Mouse (Mus musculus) right cerebral cortex, postnatal 10 days (tissue): ENCODE measurements around the gene Gm26920.

Source experiments
- DNase-seq, 2 experiments: peaks; one replicate each; pipeline ENCODE4 v3.0.0; 2021; ENCODE audit warnings: low spot score in 2 of 2

Gene Gm26920

DNA sequence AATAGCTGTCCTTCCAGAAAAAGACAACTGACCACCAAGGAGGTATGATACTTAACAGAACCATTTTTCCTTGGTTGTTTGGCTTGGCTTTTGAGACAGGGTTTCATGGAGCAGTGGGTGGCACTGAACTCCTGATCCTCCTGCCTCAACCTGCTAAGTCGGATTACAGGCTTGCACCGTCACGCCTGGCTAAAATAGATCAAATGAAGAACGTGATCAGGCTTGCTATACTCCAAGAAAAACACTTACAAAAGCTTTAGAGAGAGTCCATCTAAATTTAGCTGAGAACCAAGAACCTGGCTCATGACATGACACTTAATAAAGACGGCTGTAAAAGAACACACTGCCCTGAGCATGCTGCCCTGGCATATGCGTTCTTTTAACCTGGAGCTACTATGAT is 29.9 kb downstream of the Gm26920 start:
- no peak for DNase-seq

DNA sequence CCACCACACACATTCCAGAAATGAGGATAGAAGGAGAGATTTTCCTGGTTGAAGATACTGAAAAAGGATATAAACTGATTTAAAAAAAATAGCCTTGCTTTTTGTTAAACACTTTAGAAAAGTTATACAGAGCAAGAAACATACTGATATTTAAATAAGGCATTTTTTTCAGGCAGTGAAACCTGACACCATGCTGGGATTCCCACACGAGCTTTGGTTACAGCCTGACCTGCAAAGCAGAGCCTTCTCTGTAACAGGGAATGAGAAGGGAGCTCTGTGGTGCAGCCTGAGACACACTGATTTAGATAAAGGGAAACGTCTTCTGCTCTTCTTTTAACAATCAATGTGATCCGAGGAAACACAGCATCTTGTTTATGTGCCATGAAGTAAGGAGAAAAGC is 36.6 kb downstream of the Gm26920 start:
- no peak for DNase-seq

DNA sequence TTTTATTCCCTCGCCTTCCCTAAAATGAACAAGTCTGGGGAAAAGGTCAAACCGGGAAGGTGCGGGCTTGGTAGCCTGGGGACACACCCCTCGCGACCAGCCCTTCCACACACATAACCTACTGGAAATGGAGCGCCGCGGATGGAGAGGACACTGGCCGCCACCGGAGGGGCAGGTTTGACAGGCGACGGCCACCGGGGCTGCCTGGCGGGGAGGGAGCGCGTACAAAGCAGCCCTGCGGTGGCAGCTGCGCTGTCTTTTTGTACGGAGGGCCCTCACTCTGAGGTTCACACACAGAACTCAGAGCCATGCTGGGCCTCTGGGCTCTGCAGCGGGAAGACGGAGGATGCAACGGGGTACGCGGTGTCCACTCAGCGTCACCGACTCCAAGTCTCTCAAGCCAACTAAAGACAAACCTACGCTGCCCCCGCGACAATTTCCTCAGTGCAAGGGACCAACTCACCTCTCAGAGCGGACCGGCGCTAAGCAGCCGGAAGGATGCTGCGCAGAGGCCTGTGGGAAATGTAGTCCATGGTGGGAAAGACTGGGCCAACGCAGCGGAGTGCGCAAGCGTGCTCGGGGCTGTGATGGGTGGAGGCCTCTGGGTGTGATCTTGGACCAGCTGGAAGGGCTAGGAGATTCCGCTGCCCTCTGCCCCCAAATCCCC is 39.2 kb downstream of the Gm26920 start, which contains the start of gene Zfp14:
Zfp14 (minus strand) TSS at position 499 of the 667 bp plus-strand sequence.
- DNase-seq: peak; percentile 94 to 95

DNA sequence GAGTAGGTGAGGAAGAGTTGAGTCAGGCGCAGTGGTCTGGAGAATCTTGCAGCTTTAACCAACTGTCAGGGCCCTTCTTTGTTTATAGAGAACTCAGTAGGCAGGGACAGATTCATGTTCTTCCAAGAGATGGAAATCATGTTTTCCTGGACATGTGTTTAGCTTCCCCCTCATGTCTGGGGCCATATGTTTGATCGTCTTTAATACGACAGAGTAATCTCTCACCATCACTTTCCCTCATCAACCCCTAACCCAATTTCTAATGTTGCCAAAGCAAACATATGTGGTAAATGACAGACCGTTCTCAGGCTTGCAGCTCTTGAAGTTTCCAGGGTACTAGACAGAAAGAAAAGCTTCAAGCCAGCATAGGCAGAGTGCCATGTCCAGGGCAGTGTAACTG is 42.1 kb downstream of the Gm26920 start:
- DNase-seq: no peak

DNA sequence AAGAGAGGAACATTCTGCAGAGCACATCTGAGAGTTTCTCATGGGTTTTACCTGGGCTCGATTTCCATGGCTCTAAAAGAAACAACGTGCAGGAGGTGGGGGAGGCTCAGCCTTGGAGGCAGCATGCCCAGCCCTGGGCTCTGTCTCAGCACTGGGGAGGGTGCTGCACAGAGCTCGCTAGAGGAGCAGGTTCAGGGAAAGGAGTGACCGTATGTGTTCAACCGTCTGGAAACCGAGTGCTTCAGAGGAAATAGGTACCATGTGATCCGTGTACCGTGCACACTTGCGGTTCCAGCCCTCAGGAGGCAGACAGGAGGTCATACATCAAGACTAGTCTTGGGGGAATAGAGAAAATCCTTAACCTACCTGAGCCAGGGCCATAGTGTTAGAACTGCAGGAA is 45.9 kb downstream of the Gm26920 start:
- DNase-seq: no peak

DNA sequence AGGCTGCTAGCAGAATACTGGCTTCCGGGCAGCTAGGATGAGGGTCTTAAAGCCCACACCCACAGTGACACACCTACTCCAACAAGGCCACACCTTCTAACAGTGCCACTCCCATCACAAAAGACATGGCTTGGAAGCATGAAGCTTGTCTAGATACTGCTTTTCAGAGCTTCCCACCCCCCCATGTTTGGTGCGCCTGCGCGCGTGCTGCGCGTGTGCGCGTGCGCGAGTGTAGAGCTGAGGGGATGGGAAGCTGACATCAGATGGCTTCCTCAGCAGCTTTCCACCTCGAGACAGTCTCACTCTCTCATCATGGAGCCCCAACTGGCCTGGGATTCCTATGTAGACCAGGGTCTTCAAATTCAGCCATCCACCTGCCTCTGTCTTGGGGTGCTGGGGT is 55.9 kb downstream of the Gm26920 start:
- no peak for DNase-seq

DNA sequence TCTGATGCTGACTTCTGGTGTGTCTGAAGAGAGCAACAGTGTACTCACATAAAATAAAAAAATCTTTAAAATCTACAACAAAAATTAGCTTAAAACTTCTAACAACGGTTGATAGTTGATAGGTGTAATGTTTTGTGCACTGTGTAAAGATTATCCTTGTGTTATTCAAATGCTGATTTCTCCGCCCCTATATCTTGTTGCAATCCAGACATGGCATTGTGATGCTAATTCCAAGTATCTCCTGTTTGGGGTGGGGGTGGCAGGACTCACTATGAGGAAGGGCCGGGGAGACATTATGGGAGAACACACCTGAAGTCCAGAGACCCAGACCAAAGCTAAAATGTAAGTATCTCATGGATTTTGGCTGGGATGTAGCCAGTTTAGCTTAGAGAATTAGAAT is 58.8 kb downstream of the Gm26920 start:
- no peak for DNase-seq

DNA sequence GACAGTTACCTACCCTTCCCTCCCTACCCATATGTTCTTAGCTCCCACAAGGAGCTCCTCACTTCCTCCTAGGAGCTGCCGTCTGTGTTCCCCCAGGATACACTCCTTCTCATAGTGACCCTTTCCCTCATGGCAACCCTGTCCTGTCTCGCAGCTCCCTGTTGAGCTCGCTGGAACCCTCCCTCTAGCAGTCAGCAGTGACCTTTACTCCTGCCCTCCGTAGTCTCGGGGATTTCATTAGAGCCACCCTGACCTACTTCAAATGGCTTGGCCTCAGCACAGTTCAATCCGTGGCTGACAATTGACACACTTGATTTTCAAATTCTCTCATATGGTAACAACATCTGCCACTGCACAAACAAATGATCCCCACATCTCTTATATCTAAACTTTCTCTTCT is 59.5 kb downstream of the Gm26920 start:
- no peak for DNase-seq

DNA sequence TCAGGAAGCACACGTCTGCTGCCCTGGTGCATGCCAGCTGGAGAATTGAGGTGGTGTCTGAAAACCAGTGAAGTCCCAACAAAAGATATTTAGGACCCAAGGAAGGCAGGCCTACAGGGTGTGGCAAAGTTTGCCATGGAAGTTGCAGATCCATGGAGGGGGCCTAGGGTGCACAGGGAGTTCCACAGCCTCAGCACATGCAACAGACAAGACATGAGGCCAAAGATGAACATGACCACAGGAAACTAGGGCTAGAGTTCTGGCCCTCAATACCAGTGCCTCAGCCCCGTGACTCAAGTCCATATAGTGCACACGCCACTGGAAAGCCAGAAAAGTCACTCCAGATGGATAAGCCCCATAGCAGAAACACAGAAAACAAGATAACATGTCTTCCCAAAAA is 61.6 kb downstream of the Gm26920 start:
- no peak for DNase-seq

DNA sequence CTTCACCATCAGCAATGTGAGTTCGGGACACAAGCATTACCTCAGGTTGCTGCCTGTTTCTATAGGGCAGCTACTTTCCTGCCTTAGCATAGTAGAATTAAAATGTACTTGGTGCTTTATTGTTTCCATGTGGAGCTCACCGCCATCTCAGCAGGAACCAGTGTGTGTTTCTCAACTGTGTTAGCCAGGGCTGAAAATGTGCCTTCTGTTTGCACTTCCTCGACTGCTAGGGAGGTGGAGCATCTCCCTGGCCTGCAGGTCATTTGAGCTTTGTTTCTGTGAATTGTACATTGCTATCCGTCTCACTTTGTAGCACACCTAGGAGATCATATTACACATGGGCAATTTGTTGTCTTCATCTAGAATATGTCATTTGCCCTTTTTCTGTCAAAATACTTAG is 62.9 kb downstream of the Gm26920 start:
- DNase-seq: no peak

DNA sequence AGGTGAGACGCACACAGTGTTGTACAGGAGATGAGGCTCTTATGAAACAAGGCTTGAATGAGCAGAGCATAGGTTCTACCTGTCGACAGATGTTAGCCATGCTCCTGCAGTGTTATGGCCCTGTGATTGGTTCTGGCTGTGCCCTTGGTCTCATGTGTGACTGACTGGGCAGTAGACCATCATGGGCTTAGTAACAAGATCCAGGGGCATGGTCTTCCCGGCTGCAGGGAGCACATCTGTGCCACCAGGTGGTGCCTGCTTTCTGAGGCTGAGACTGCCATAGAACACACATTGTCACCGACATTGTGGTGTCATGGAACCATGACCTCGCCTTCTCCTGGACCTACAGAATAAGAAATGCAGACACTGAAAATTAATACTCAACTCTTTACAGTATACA is 64.9 kb downstream of the Gm26920 start:
- no peak for DNase-seq

DNA sequence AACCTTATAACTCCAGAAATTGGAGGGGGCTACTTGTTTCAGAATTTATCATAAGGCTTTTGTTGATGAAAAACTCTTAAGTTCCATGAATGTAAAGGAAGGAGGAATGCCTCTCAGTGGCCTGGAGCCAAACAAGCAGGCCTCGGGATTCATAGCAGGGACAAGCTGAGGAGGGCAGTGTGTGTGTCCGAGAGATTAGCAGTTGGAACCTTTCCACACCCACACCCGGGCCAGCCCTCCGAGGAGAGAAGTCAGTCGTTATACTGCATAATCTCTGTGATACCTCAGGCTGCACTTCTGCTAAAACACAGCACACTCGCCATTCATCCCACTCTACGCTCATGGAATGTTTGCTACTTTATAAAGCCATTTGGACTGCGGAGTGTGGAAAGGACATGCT is 66.4 kb downstream of the Gm26920 start:
- no peak for DNase-seq

DNA sequence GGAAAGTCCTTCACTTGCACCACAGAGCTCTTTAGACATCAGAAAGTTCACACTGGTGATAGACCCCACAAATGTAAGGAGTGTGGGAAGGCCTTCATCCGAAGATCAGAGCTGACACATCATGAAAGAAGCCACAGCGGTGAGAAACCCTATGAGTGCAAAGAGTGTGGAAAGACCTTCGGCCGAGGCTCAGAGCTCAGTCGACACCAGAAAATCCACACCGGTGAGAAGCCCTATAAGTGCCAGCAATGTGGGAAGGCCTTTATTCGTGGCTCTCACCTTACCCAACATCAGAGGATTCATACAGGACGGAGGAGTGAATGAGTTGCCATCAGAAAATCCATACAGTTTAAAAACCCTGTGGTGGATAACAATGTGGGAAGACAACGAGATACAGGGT is 66.9 kb downstream of the Gm26920 start:
- no peak for DNase-seq

DNA sequence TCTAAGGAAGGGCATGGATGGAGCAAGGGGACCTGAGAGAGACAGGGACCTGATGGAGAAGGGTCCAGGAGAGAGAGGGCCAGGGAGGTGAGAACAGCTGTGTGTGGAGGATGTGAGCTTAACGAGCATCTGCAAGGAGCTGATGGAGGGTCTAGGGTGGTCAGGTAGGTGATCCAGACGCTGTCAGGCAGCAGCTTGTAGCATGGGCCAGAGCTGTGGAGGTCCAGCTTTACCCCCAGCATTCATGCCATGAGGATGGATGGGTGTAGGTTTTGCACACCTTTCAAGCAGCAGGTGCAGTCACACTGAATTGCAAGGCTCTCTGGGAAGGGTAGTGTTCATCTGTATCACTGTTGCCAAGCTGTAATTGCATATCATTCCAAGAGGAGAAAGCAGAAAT is 70.7 kb downstream of the Gm26920 start:
- no peak for DNase-seq

DNA sequence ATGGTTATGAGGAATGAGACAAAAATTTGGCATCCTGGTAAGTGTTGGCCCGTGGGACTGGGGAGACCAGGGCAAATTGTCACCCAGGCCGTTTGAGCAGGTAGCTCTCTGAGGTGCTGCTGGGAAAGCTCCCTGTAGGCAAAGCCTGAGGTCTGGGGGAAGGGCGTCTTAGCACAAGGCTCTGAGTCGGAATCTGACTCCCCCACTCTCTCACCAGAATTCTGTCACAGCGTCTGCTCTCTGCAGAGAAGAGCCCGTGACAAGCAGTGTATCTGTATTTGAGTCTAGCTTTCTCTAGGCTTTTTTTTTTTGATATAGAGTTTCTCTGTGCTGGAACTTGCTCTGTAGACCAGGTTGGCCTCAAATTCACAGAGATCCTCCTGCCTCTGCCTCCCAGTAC is 73.0 kb downstream of the Gm26920 start:
- DNase-seq: no peak

DNA sequence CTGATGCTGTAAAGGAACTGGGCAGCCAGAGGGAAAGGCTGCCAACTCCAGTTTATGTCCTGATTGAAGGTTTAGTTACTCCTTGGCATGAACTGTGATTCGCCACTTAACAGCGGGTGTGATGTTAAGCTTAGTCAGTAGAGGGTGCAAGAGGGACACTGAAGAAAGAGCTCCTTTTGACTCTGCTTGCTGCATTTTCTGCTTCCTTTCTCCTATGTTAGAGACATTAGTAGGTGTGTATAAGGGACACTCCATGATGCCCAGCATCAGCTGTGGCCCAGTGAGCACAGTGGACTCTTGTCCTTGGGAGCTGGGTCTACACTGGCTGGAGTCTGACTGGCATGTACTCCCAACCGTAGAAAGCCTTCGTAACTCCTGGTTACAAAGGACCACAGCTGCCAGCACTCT is 77.2 kb downstream of the Gm26920 start:
- DNase-seq: peak; percentile 67 to 68

DNA sequence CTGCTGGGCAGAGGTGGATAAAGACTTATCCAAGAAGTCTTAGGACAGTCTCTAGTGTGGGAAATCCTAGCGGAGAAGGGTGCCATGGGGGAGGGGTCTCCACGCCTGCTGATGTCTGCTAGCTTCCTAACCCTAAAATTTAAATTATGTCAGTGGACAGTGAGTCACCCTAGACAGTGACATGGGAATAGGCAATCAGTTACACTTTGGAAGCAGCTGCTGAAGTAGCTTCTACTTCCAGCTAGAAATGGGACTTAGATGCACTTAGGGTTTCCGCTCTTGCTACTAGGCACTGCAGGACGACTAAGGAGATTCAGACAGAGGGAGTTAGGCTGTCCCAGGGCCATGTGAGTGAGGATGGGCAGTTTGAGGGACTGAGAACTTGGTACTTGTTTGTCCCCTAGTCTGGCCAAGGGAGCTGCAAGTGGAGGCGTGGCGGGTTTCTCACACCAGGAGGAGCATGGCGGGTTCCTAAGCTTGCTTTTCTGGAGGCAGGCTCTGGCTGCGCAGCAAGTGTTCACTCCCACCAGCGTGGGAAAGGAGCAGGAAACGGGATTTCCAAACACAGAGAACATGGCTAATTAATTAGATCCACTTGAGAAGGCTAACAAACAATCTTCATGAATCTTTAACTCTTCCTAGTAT is 79.5 kb downstream of the Gm26920 start:
- no peak for DNase-seq

DNA sequence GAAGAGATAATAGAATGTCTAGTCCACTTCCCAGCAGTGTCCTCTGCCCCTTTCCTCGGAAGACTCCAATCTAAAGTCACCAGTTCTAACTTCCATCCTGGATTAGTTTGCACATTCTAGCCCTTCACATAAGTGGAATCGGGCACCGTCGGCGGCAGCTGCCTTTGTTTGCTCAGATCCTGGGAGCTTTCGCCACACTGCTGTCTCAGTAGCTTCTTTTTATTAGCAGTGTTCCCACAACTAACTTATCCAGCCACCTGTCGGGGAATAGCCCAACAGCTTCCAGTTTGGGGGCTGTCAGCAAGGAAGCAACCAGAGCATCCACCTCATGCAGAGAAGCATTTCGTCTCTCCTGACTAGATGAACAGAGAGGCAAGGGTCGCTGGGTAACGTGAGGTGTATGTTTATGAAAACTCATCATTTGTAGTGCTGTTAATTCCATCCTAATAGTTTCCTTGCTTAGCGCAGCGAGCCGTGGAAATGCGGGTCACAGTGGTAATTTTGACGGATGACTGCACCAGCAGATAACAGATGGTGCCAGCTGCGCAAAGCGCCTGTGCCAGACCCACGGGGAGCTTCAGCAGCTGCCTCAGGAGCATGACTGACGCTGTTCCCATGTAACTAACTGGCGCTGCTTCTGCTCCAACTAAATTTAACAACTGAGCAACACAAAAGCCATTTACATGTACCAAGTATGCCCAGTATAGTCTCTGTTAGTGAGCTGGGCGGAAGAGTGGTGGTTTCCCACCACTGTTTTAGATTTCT is 80.7 kb downstream of the Gm26920 start:
- DNase-seq: peak; percentile 65 to 76

DNA sequence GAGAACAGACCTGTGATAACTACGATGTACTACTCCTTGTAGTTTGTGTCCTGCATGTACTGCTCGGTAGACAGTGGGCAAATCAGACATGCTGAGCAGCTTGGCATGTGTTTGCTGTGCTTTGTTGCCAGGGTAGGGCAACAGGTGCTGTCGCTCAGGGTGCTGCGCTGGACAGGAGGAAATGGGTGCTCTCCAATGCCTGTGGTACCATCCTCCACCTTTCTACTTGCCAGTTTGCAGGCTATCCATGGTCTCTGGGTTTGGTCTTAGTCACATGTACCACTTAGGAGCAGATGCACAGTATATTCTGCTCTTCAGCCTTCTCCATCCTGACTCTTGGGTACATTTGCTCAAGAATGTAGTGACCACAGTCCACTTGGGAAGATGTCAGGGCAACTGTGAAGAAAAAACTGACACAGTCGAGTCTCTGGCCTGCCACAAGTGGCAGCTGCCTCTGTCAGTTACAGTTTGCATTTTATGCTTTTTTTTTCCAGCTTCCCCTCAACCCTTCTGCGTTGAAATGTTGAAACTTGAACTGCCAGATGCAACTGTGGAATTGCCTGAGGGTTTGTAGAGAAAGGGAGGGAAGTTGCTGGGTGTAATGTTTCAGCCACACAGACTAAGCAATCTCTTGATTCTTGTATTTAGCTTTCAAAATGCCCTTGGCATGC is 82.1 kb downstream of the Gm26920 start:
- DNase-seq: no peak

DNA sequence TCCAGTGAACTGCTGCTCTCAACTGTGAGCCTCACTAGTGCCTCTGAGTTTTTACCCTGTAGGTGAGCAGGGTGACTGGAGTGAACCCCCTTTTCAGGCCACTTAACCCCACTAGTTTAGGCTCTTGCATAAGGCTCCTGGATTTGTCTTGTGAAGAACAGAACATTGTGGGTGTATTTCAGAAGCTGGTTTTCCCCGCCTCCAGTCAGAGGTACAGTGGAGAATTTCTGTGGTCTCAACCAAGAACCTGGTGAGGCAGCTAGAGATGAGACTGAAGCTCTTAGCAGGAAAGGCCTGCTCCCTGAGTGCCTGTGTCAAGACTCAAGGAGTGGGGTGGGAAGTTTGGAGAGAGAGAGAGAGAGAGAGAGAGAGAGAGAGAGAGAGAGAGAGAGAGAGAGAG is 82.6 kb downstream of the Gm26920 start:
- no peak for DNase-seq
